Mouse (Mus musculus): ENCODE results near the gene Qk. TPM values are rescaled to one million over a fixed set of nuclear protein-coding genes. Genes with fewer than 3 reads are reported as not detected.
A peak's percentile ranks its signal among the peaks of the same experiment; 100 is the strongest.

Gene Qk
- polyA plus RNA-seq, 1 experiment from 2014 or later = 52.5 TPM

DNA sequence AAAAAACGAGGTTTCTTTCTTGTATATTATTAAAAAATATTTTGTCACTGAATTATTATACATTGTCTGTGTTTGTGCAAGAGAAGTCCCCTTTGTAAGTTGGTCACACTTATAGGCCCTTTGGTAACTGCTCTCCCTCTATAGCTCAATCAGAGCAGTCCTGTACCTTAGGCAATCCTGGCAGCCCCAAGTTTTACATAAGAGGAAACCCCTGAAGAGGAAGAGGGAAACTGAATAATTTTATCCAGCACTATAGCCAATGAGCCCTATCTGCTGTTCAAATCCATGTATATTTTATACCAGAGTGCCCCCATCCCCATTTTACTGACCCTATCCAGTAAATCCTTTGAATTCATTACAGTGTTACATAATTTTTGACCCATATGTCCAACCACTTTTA lies 1.4 kb upstream of the Qk start:
- Histone ChIP-seq H3K9ac (no peak overlapping the region; the same call in 1 of the 2 replicates), H3K27me3 (no peaks in the 10 kb centered on the region), H3K9me3 (no peaks in the 10 kb centered on the region), H3K4me2 (peak overlapping the region; percentile 52), H3K27ac (peak overlapping the region; percentile 37; the same call in 1 of the 2 replicates), H3K4me3 (peak overlapping the region; percentile 27), H3K4me1 (replicated peaks) (peaks cover 21% of the 10 kb centered on the region), H3K36me3 (peaks cover 6% of the 10 kb centered on the region; the same call in 1 of the 2 replicates)
- WGBS = 16% methylated on average over 1 of the region's 1 CpGs
- ATAC-seq (ENCODE audit: low FRiP score) = no peak

DNA sequence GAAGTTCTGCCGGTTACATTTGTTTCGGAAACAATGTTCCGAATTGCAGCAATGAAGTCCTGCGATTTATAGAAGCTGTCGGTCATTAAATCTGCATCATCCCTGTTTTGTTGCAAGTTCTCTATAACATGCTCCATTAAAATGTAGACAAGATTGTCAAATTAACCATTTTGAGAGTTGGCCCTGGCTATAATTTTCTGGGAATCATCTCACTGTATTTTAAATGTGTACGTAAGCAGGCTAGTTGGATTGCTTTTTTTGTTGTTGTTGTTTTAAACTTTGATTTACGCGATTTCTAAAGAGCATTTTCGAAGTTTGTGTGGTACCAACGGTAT lies 769 bp upstream of the Qk start:
- Histone ChIP-seq H3K27ac (peak overlapping the region; percentile 99), H3K4me1 (replicated peaks) (peaks cover 21% of the 10 kb centered on the region), H3K4me2 (peak overlapping the region; percentile 61), H3K36me3 (peaks cover 6% of the 10 kb centered on the region; the same call in 1 of the 2 replicates), H3K9me3 (no peaks in the 10 kb centered on the region), H3K27me3 (no peaks in the 10 kb centered on the region), H3K4me3 (peak overlapping the region; percentile 90), H3K9ac (peak overlapping the region; percentile 97)
- no peak for ATAC-seq (ENCODE audit: low FRiP score)
- 11% methylated on average over 10 of the region's 10 CpGs for WGBS

DNA sequence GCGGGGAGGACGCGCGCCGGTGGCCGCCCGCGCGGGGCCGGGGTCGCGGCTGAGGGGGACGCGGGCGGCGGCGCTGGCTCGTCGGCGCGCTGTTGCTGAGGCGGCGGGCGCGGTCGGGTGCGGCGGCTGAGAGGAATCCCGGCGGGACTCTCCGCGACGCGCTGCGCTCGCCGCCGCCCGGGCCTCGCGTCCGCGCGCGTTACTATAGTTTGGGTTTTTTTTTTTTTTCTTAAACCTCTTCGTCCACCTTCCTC lies 296 bp downstream of the Qk start:
- Histone ChIP-seq H3K4me2 (peak overlapping the region; percentile 19; the same call in 1 of the 2 replicates), H3K9ac (peak overlapping the region; percentile 97), H3K4me1 (replicated peaks) (peaks cover 27% of the 10 kb centered on the region), H3K4me3 (peak overlapping the region; percentile 90), H3K27ac (peak overlapping the region; percentile 99), H3K9me3 (no peaks in the 10 kb centered on the region), H3K27me3 (no peaks in the 10 kb centered on the region), H3K36me3 (no peaks in the 10 kb centered on the region)
- ATAC-seq (ENCODE audit: low FRiP score) = no peak
- WGBS = 0% methylated on average over 4 of the region's 46 CpGs

DNA sequence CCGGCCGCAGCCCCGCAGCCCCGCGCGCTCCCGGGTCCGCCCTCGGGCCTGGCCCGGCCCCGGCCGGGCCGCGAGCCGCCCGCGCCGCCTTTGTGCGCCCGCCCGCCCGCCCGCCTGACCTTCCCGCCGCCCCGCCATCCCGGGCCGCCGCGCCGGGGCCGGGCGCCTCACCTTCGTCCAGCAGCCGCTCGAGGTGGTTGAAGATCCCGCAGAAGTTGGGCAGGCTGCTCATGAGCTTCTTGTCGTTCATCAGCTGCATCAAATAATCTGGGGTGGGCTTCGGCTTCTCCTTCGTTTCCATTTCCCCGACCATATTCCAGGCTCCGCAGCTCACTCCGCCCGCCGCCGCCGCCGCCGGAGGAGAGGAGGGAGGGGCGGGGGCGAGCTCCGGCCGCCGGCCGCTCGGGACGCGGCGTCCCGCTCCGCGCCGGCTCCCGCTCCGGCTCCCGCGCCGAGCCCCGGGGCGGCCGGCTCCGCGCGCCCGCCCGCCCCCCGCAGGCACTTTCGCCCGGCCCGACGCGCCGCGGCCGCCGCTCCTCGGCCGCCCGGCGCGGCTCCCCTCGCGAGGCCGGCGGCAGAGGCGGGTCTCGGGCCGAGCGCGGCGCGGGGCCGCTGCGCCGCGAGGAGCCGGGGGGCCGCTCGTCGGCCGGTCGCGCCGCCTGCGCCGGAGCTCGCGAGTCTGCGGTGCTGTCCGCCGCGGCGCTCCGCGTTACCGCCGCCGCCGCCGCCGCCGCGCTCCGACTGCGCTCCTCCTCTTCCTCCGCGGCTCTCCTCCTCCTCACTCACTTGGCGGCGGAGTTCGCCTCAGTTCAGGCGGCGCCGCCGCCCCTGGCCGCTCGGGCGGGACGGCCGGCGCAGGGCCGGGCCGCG lies 858 bp downstream of the Qk start:
- no peaks in the 10 kb centered on the region for H3K27me3 ChIP-seq
- peak overlapping the region; percentile 90 for H3K4me3 ChIP-seq
- WGBS = 1% methylated on average over 39 of the region's 153 CpGs
- no peaks in the 10 kb centered on the region for H3K9me3 ChIP-seq
- peak overlapping the region; percentile 97 for H3K9ac ChIP-seq
- peak; percentile 32; the same call in 1 of the 2 replicates for ATAC-seq (ENCODE audit: low FRiP score)
- peak overlapping the region; percentile 99 for H3K27ac ChIP-seq
- H3K36me3 ChIP-seq = no peaks in the 10 kb centered on the region
- peaks cover 26% of the 10 kb centered on the region for H3K4me1 ChIP-seq (replicated peaks)
- H3K4me2 ChIP-seq = peak overlapping the region; percentile 67

DNA sequence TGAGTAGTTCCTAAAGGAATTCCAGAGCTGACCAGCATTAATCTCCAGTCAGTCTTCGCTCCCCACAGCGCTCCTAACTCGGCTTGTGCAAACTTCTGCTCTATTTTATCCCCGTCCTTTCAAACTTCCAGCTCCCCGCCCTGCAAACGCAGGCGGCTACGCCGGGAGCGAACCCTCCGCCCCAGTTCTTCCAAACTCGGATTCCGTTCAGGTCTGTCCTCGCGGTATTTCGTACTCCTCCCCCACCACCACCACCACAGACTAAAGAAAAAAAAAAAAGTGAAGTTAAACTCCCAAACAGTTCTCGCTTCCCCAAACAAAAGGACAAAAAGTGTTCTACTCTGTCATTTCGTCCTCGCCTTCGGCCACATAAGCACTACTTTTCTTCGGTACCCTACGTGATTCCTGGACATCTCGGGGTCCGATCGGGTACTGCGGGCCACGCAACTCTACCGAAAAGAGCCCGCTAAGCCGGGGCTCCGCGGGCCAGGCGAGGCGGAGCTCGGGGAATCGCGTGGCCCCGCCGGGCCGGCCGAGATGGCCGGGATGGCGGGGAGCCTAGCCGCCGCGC lies 1.6 kb downstream of the Qk start:
- H3K36me3 ChIP-seq = no peaks in the 10 kb centered on the region
- H3K4me3 ChIP-seq = peak overlapping the region; percentile 90
- peak overlapping the region; percentile 97 for H3K9ac ChIP-seq
- no peaks in the 10 kb centered on the region for H3K9me3 ChIP-seq
- peaks cover 23% of the 10 kb centered on the region for H3K4me1 ChIP-seq (replicated peaks)
- no peak for ATAC-seq (ENCODE audit: low FRiP score)
- no peaks in the 10 kb centered on the region for H3K27me3 ChIP-seq
- peak overlapping the region; percentile 99 for H3K27ac ChIP-seq
- 0% methylated on average over 43 of the region's 46 CpGs for WGBS
- H3K4me2 ChIP-seq = peak overlapping the region; percentile 67

DNA sequence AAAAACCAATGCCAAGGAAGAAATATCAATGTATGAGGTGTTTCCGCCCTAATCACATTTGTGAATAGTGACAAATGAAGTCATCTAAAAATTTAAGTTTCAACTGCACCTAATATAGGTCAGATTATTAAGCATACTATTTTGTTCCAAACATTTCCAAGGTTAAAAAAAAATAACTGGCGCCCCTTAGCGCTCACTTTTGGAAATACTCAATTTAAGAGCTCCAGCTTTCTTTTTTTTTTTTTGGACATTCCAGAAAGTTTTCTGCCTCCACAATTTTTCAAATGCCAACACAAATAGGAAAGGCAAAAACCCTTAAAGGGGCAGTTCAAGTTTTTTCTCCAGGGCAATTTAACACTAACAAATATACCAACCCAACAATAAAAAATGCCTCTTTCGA lies 2.5 kb downstream of the Qk start:
- peak overlapping the region; percentile 67 for H3K4me2 ChIP-seq
- WGBS = under 1% methylated on average over 4 of the region's 4 CpGs
- H3K4me1 ChIP-seq (replicated peaks) = peaks cover 29% of the 10 kb centered on the region
- no peak for ATAC-seq (ENCODE audit: low FRiP score)
- peak overlapping the region; percentile 97 for H3K9ac ChIP-seq
- H3K27ac ChIP-seq = peak overlapping the region; percentile 99
- no peaks in the 10 kb centered on the region for H3K36me3 ChIP-seq
- peak overlapping the region; percentile 90 for H3K4me3 ChIP-seq
- H3K9me3 ChIP-seq = no peaks in the 10 kb centered on the region
- H3K27me3 ChIP-seq = no peaks in the 10 kb centered on the region

DNA sequence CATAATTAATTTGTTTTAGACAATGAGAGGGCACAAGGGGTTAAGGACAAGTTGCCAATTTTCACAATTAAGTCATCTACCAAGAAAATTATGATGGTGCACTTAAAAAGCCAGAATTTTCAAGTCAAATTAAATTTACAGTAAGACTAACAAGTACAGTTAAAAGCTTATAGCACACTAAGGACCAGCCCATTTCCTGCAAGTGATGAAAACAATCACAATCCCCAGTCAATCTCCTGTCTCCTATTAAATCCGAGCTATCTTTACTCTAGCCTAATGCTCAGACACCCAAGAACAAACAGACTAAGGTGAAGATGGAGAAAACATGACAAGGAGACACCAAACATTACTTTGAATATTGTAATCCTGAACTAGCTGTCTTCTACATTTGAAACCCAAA lies 3.2 kb downstream of the Qk start:
- Histone ChIP-seq H3K4me2 (peak overlapping the region; percentile 67), H3K27ac (peak overlapping the region; percentile 73), H3K27me3 (no peaks in the 10 kb centered on the region), H3K9me3 (no peaks in the 10 kb centered on the region), H3K4me3 (peak overlapping the region; percentile 90), H3K4me1 (replicated peaks) (peaks cover 23% of the 10 kb centered on the region), H3K36me3 (no peaks in the 10 kb centered on the region), H3K9ac (peak overlapping the region; percentile 56)
- WGBS = 3% methylated on average over 1 of the region's 1 CpGs
- no peak for ATAC-seq (ENCODE audit: low FRiP score)

DNA sequence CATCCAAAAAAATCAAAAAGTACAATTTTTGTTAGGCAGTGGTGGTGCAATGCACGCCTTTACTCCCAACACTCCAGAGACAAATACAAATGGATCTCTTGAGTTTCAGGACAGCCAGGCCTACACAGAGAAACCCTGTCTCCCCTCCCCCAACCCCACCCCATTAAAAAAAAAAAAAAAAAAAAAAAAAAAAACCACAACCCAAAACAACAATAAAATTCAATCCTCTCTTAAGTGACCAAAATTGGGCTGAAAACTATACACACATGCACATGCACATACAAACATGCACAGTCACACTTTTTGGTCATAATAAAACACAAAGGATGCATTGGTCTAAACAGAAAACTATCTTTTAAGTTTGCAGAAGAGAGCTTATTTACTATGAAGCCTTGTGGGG lies 9.6 kb downstream of the Qk start:
- H3K36me3 ChIP-seq = no peaks in the 10 kb centered on the region
- H3K4me2 ChIP-seq = peak overlapping the region; percentile 46
- H3K9me3 ChIP-seq = no peaks in the 10 kb centered on the region
- no peaks in the 10 kb centered on the region for H3K27me3 ChIP-seq
- 34% methylated on average over 1 of the region's 1 CpGs for WGBS
- H3K9ac ChIP-seq = no peak overlapping the region
- ATAC-seq (ENCODE audit: low FRiP score) = no peak
- H3K27ac ChIP-seq = no peak overlapping the region
- H3K4me3 ChIP-seq = no peak overlapping the region
- H3K4me1 ChIP-seq (replicated peaks) = peaks cover 31% of the 10 kb centered on the region

DNA sequence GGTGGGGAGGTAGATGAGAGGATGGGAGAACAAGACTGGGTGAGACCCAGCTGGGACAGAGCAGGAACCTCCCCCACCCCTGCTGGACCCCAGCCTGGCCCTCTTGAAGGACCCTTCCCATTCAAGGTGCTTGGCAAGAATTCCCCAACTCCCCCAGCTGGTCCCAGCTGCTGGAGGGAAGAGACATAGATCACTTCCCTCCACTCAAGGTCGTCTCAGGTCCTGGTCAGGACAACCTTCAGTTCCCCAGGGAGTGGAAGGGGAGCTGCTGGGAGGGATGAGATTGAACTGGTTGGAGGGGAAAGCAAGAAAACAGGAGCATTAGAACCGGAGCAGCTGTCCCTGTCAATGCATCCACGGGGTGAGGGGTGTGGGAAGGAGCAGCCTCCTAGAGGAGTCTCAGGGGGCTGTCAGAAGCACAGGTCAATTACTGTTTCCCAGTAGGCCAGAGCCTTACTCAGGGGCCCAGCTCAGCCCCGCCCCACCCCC lies 10.5 kb downstream of the Qk start:
- Histone ChIP-seq H3K27ac (peak overlapping the region; percentile 73), H3K27me3 (no peaks in the 10 kb centered on the region), H3K4me1 (replicated peaks) (peaks cover 25% of the 10 kb centered on the region), H3K4me3 (peak overlapping the region; percentile 18), H3K9ac (peak overlapping the region; percentile 62), H3K4me2 (peak overlapping the region; percentile 46), H3K36me3 (no peaks in the 10 kb centered on the region), H3K9me3 (no peaks in the 10 kb centered on the region)
- 15% methylated on average over 4 of the region's 4 CpGs for WGBS
- peak; percentile 80; the same call in 1 of the 2 replicates for ATAC-seq (ENCODE audit: low FRiP score)

DNA sequence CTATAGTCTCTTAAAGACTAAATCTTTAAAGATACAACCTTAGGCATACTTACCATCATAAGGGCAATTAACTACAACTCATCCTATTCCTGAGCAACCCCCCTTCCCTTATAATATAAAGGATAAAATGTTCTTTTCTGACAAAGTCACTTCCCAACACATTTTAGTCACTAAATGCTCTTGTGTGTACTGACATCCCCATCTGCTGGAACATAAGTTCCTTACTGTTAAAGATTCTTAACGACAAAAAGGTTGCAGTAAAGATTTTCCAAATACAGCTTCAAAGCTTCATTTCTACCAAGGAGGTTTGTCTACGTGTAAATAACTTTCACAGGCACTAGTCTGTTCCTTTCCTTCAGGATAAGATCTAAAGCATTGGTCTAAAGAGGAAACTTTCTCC lies 13.2 kb downstream of the Qk start:
- H3K27me3 ChIP-seq = no peaks in the 10 kb centered on the region
- ATAC-seq (ENCODE audit: low FRiP score) = no peak
- H3K27ac ChIP-seq = no peak overlapping the region
- H3K4me1 ChIP-seq (replicated peaks) = peaks cover 16% of the 10 kb centered on the region
- H3K4me2 ChIP-seq = peak overlapping the region; percentile 19; the same call in 1 of the 2 replicates
- H3K36me3 ChIP-seq = no peaks in the 10 kb centered on the region
- no peak overlapping the region for H3K9ac ChIP-seq
- WGBS = 68% methylated on average over 2 of the region's 2 CpGs
- H3K4me3 ChIP-seq = no peak overlapping the region
- H3K9me3 ChIP-seq = no peaks in the 10 kb centered on the region

DNA sequence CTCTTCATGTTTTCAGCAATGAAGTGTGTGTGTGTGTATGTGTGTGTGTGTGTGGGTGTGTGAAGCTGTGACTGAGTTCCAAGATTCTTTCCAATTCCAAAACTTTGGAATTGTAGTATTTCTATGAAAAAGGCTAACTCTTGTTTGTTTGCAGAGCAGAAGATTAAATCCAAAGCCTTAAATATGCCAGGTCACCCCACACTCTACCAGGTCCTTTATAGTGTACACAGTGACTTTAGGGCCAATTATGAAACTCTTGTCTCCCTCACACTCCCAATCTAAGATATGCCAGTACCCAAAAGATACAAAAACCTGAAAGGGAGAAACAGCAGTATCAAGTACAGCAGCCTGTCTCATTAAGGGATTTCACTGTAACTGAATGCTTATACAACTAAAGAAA lies 15.7 kb downstream of the Qk start:
- Histone ChIP-seq H3K4me1 (replicated peaks) (peaks cover 7% of the 10 kb centered on the region), H3K36me3 (no peaks in the 10 kb centered on the region), H3K27ac (peak overlapping the region; percentile 55; the same call in 1 of the 2 replicates), H3K9ac (no peak overlapping the region), H3K9me3 (no peaks in the 10 kb centered on the region), H3K27me3 (no peaks in the 10 kb centered on the region), H3K4me3 (no peak overlapping the region), H3K4me2 (peak overlapping the region; percentile 17; the same call in 1 of the 2 replicates)
- ATAC-seq (ENCODE audit: low FRiP score) = no peak

DNA sequence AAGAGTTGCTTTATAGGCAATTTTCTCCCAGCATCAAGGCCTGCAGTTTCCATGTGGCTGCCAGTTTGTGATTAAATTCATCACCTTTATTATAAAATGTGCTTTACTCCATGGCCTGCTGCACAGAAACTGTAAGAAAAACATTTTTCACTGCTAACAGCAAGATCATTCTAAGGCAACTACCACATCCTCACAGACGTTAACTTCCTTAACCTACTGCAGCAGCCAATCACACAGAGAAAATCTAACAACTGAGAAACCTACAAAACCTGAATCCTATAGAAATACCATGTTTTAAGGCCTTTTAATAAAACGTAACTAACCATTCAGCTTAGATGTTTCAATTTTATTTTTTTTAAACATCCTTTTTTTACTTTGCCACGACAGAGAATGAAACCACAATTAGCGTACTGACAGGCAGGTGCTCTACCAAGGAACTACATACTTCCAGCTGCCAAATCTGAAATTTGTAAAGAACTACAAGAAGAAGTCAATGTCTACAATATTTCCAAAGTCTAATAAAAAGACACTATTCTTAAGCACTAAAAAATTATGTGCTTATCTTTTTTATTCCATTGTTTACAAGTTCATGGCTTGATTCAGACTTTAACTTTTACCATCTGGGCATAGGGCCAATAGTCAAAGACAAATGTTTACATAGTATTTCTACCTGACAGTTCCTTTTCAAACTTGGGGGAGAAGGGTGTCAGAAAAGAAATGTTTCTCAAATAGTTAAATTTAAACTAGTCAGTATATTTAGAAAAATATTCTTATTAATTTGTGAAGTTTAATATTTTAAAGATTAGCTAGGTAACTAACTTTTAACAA lies 18.5 kb downstream of the Qk start:
- no peak overlapping the region for H3K27ac ChIP-seq
- peak overlapping the region; percentile 15; the same call in 1 of the 2 replicates for H3K4me2 ChIP-seq
- no peaks in the 10 kb centered on the region for H3K27me3 ChIP-seq
- H3K9me3 ChIP-seq = no peaks in the 10 kb centered on the region
- no peaks in the 10 kb centered on the region for H3K36me3 ChIP-seq
- WGBS = 57% methylated on average over 4 of the region's 4 CpGs
- H3K4me3 ChIP-seq = no peak overlapping the region
- peaks cover 11% of the 10 kb centered on the region for H3K4me1 ChIP-seq (replicated peaks)
- ATAC-seq (ENCODE audit: low FRiP score) = no peak
- H3K9ac ChIP-seq = no peak overlapping the region

All from hindbrain, embryonic 13.5 days (tissue).